Mouse (Mus musculus) cerebellum, adult 2 months (tissue): ENCODE results near the gene Mst1r.

Experiments
- CTCF ChIP-seq: fragments of 200-500 bp; IDR thresholded peaks from 2 replicates; pipeline ENCODE4 v1.5.1; 2011; ENCODE audit warnings: low read depth, mild to moderate bottlenecking, control low read depth, low read length, moderate library complexity, borderline replicate concordance; ENCODE audit not compliant: insufficient read depth
- POLR2A ChIP-seq: fragments of 200-500 bp; IDR thresholded peaks from 2 replicates; pipeline ENCODE4 v1.6.1; 2011; ENCODE audit warnings: low read length, control low read depth, borderline replicate concordance; ENCODE audit not compliant: insufficient read depth

- no peak for TF ChIP-seq CTCF
- no peak for TF ChIP-seq POLR2A
These were observed 21.5 kb downstream of the Mst1r start, which contains the start of gene Actl11 for GRCm38 (mm10) chr9:107928169-107928568.
